Mouse (Mus musculus) hindbrain, embryonic 12.5 days (tissue): ENCODE measurements at regions not wholly inside any gene's neighbourhood (a gene's known extent, or its start where the extent isn't known, plus 50 kb on each side); places are given as distances from the start of the nearest gene placed in this dataset.

Source experiments
- ATAC-seq: fragments of 200-750 bp; cut with Nextera tagmentation; 2 replicates; pipeline ENCODE4 v1.8.0; 2017; ENCODE audit warnings: moderate TSS enrichment; ENCODE audit not compliant: low FRiP score
- H3K27ac ChIP-seq: fragments of 300-500 bp; sonication (generic); 2 replicates; pipeline ENCODE4 v1.5.1; 2016; ENCODE audit warnings: mild to moderate bottlenecking
- H3K27me3 ChIP-seq: fragments of 300-500 bp; sonication (generic); 2 replicates; pipeline ENCODE4 v1.6.1; 2016; ENCODE audit warnings: mild to moderate bottlenecking
- H3K36me3 ChIP-seq: fragments of 300-500 bp; sonication (generic); 2 replicates; pipeline ENCODE4 v1.6.1; 2016; ENCODE audit warnings: mild to moderate bottlenecking
- H3K4me1 ChIP-seq: fragments of 300-500 bp; sonication (generic); 2 replicates; pipeline ENCODE4 v1.6.1; 2016
- H3K4me2 ChIP-seq: fragments of 300-500 bp; sonication (generic); replicated peaks from 2 replicates; pipeline ENCODE4 v1.6.1; 2016; ENCODE audit warnings: mild to moderate bottlenecking
- H3K4me3 ChIP-seq: fragments of 300-500 bp; sonication (generic); 2 replicates; pipeline ENCODE4 v1.5.1; 2016; ENCODE audit warnings: mild to moderate bottlenecking
- H3K9ac ChIP-seq: fragments of 300-500 bp; sonication (generic); 2 replicates; pipeline ENCODE4 v1.6.1; 2016; ENCODE audit warnings: mild to moderate bottlenecking, moderate library complexity
- H3K9me3 ChIP-seq: fragments of 300-500 bp; sonication (generic); replicated peaks from 2 replicates; pipeline ENCODE4 v1.6.1; 2016; ENCODE audit warnings: mild to moderate bottlenecking
- WGBS: fragments of 180-500 bp; shearing (Covaris S2); methylation state at CpG from one replicate; pipeline ENCODE4 v1.1.7; 2016; 5-methylcytosine and 5-hydroxymethylcytosine counted together

GRCm38 (mm10) chr1:76212486-76212885 is 666.4 kb downstream of the Slc4a3 start:
- 94% methylated on average over 5 of the region's 5 CpGs for WGBS
- Histone ChIP-seq H3K4me2 (no peak overlapping the region), H3K27ac (no peak overlapping the region), H3K9me3 (no peaks in the 10 kb centered on the region), H3K27me3 (no peaks in the 10 kb centered on the region), H3K9ac (no peak overlapping the region), H3K4me1 (no peaks in the 10 kb centered on the region), H3K4me3 (no peak overlapping the region), H3K36me3 (no peaks in the 10 kb centered on the region)
- no peak for ATAC-seq

GRCm38 (mm10) chr1:76244721-76245120 is 698.7 kb downstream of the Slc4a3 start:
- WGBS, result 74% methylated on average over 3 of the region's 3 CpGs
- H3K4me1 ChIP-seq, result peaks cover 14% of the 10 kb centered on the region
- ATAC-seq, result no peak
- H3K27ac ChIP-seq, result no peak overlapping the region
- no peak overlapping the region for H3K4me2 ChIP-seq
- no peak overlapping the region for H3K4me3 ChIP-seq
- H3K9ac ChIP-seq, result no peak overlapping the region
- no peaks in the 10 kb centered on the region for H3K36me3 ChIP-seq
- H3K9me3 ChIP-seq, result no peaks in the 10 kb centered on the region
- H3K27me3 ChIP-seq, result no peaks in the 10 kb centered on the region

GRCm38 (mm10) chr1:76246181-76246796 is 700.2 kb downstream of the Slc4a3 start:
- H3K4me3 ChIP-seq, result no peak overlapping the region
- no peak overlapping the region for H3K9ac ChIP-seq
- no peaks in the 10 kb centered on the region for H3K9me3 ChIP-seq
- 16% methylated on average over 8 of the region's 8 CpGs for WGBS
- H3K27ac ChIP-seq, result peak overlapping the region; percentile 18; the same call in 1 of the 2 replicates
- H3K27me3 ChIP-seq, result no peaks in the 10 kb centered on the region
- peaks cover 14% of the 10 kb centered on the region for H3K4me1 ChIP-seq
- ATAC-seq, result peak; percentile 85
- H3K4me2 ChIP-seq, result no peak overlapping the region
- H3K36me3 ChIP-seq, result no peaks in the 10 kb centered on the region

- Histone ChIP-seq H3K4me3 (no peak overlapping the region), H3K4me1 (peaks cover 14% of the 10 kb centered on the region), H3K27me3 (no peaks in the 10 kb centered on the region), H3K9me3 (no peaks in the 10 kb centered on the region), H3K27ac (no peak overlapping the region), H3K4me2 (no peak overlapping the region), H3K36me3 (no peaks in the 10 kb centered on the region), H3K9ac (no peak overlapping the region)
- ATAC-seq, result no peak
- WGBS, result 57% methylated on average over 8 of the region's 8 CpGs
Measured at GRCm38 (mm10) chr1:76247126-76247525, 701.1 kb downstream of the Slc4a3 start.

- H3K4me1 ChIP-seq, result peaks cover 3% of the 10 kb centered on the region
- ATAC-seq, result no peak
- H3K4me2 ChIP-seq, result no peak overlapping the region
- H3K4me3 ChIP-seq, result no peak overlapping the region
- peak overlapping the region; percentile 60; the same call in 1 of the 2 replicates for H3K27ac ChIP-seq
- H3K9ac ChIP-seq, result no peak overlapping the region
- no peaks in the 10 kb centered on the region for H3K9me3 ChIP-seq
- WGBS, result 39% methylated on average over 4 of the region's 4 CpGs
- no peaks in the 10 kb centered on the region for H3K27me3 ChIP-seq
- no peaks in the 10 kb centered on the region for H3K36me3 ChIP-seq
Measured at GRCm38 (mm10) chr1:76258217-76258616, 712.2 kb downstream of the Slc4a3 start.

- H3K4me1 ChIP-seq, result no peaks in the 10 kb centered on the region
- H3K4me3 ChIP-seq, result no peak overlapping the region
- no peaks in the 10 kb centered on the region for H3K9me3 ChIP-seq
- H3K27me3 ChIP-seq, result no peaks in the 10 kb centered on the region
- no peak overlapping the region for H3K4me2 ChIP-seq
- H3K36me3 ChIP-seq, result no peaks in the 10 kb centered on the region
- WGBS, result 42% methylated on average over 7 of the region's 7 CpGs
- no peak for ATAC-seq
- no peak overlapping the region for H3K27ac ChIP-seq
- no peak overlapping the region for H3K9ac ChIP-seq
Measured at GRCm38 (mm10) chr1:76276148-76276547, 730.1 kb downstream of the Slc4a3 start.

- WGBS, result 53% methylated on average over 3 of the region's 3 CpGs
Measured at GRCm38 (mm10) chr1:76276624-76277023, 730.6 kb downstream of the Slc4a3 start.

GRCm38 (mm10) chr1:76283322-76283721 is 737.3 kb downstream of the Slc4a3 start:
- no peaks in the 10 kb centered on the region for H3K27me3 ChIP-seq
- no peak overlapping the region for H3K9ac ChIP-seq
- 0 out of 2 replicates have a peak, but pooled peaks cover 3% of the 10 kb centered on the region for H3K4me1 ChIP-seq
- ATAC-seq, result no peak
- no peak overlapping the region for H3K4me2 ChIP-seq
- H3K4me3 ChIP-seq, result no peak overlapping the region
- no peaks in the 10 kb centered on the region for H3K9me3 ChIP-seq
- H3K36me3 ChIP-seq, result no peaks in the 10 kb centered on the region
- 50% methylated on average over 3 of the region's 3 CpGs for WGBS
- H3K27ac ChIP-seq, result no peak overlapping the region

More at GRCm38 (mm10) chr1:76276624-76277023, 730.6 kb downstream of the Slc4a3 start:
- no peak for ATAC-seq
- Histone ChIP-seq H3K4me2 (no peak overlapping the region), H3K9me3 (no peaks in the 10 kb centered on the region), H3K27me3 (no peaks in the 10 kb centered on the region), H3K36me3 (no peaks in the 10 kb centered on the region), H3K4me1 (no peaks in the 10 kb centered on the region), H3K27ac (no peak overlapping the region), H3K9ac (no peak overlapping the region), H3K4me3 (no peak overlapping the region)

- Histone ChIP-seq H3K27me3 (no peaks in the 10 kb centered on the region), H3K4me2 (no peak overlapping the region), H3K36me3 (no peaks in the 10 kb centered on the region), H3K4me1 (no peaks in the 10 kb centered on the region), H3K9me3 (no peaks in the 10 kb centered on the region), H3K9ac (no peak overlapping the region), H3K27ac (no peak overlapping the region), H3K4me3 (no peak overlapping the region)
- no peak for ATAC-seq
- 72% methylated on average over 4 of the region's 4 CpGs for WGBS
Measured at GRCm38 (mm10) chr1:76322943-76323559, 777.0 kb downstream of the Slc4a3 start.

- Histone ChIP-seq H3K4me1 (no peaks in the 10 kb centered on the region), H3K4me3 (no peak overlapping the region), H3K9ac (no peak overlapping the region), H3K36me3 (no peaks in the 10 kb centered on the region), H3K4me2 (no peak overlapping the region), H3K9me3 (no peaks in the 10 kb centered on the region), H3K27ac (no peak overlapping the region), H3K27me3 (no peaks in the 10 kb centered on the region)
- WGBS, result 69% methylated on average over 4 of the region's 4 CpGs
- no peak for ATAC-seq
Measured at GRCm38 (mm10) chr1:76323592-76323991, 777.5 kb downstream of the Slc4a3 start.

- H3K36me3 ChIP-seq, result no peaks in the 10 kb centered on the region
- H3K4me2 ChIP-seq, result no peak overlapping the region
- H3K27ac ChIP-seq, result no peak overlapping the region
- no peak for ATAC-seq
- H3K9ac ChIP-seq, result no peak overlapping the region
- no peaks in the 10 kb centered on the region; the same call in 1 of the 2 replicates for H3K9me3 ChIP-seq
- no peaks in the 10 kb centered on the region for H3K27me3 ChIP-seq
- no peaks in the 10 kb centered on the region for H3K4me1 ChIP-seq
- no peak overlapping the region for H3K4me3 ChIP-seq
Measured at GRCm38 (mm10) chr1:76336011-76336410, 789.9 kb downstream of the Slc4a3 start.

GRCm38 (mm10) chr1:76362106-76362505 is 816.0 kb downstream of the Slc4a3 start:
- H3K27ac ChIP-seq, result no peak overlapping the region
- H3K9ac ChIP-seq, result no peak overlapping the region
- ATAC-seq, result no peak
- H3K4me2 ChIP-seq, result no peak overlapping the region
- no peak overlapping the region for H3K4me3 ChIP-seq
- WGBS, result 73% methylated on average over 8 of the region's 8 CpGs
- H3K9me3 ChIP-seq, result no peaks in the 10 kb centered on the region
- no peaks in the 10 kb centered on the region for H3K27me3 ChIP-seq
- H3K36me3 ChIP-seq, result no peaks in the 10 kb centered on the region
- H3K4me1 ChIP-seq, result no peaks in the 10 kb centered on the region

GRCm38 (mm10) chr1:76373931-76374330 is 827.9 kb downstream of the Slc4a3 start:
- no peak overlapping the region for H3K4me2 ChIP-seq
- H3K36me3 ChIP-seq, result no peaks in the 10 kb centered on the region
- H3K9ac ChIP-seq, result no peak overlapping the region
- no peaks in the 10 kb centered on the region for H3K9me3 ChIP-seq
- no peak for ATAC-seq
- no peak overlapping the region for H3K27ac ChIP-seq
- no peaks in the 10 kb centered on the region for H3K27me3 ChIP-seq
- no peak overlapping the region for H3K4me3 ChIP-seq
- H3K4me1 ChIP-seq, result no peaks in the 10 kb centered on the region
- WGBS, result 70% methylated on average over 2 of the region's 2 CpGs
